Mouse (Mus musculus): ENCODE data around the gene Spast. TPM values are rescaled to one million over a fixed set of nuclear protein-coding genes. Genes with fewer than 3 reads are reported as not detected.
A peak's percentile ranks its signal among the peaks of the same experiment; 100 is the strongest.
"Not testable (repeated sequence)": the region's sequence is repeated elsewhere in the genome, so short reads cannot be mapped to it uniquely, and the experiment has no call there.

Gene Spast
- total RNA-seq (2014; fragmentation: Nextera tagmentation) (19.1 and 34.5 TPM in 2 replicates), total RNA-seq (2017) (47.7 and 63.5 TPM in 2 replicates)

- ATAC-seq (replicated peaks; ENCODE audit: low FRiP score, low TSS enrichment, poor library complexity, severe bottlenecking) = peak; percentile 45
Observed at GRCm38 (mm10) chr17:74338937-74339804, at the start of gene Spast. Spast (plus strand) TSS chr17:74338987.

- ATAC-seq (replicated peaks; ENCODE audit: low FRiP score, low TSS enrichment, poor library complexity, severe bottlenecking) = no peak
Observed at GRCm38 (mm10) chr17:74290198-74290597, 48.6 kb upstream of the Spast start.

- no peak for ATAC-seq (replicated peaks; ENCODE audit: low FRiP score, low TSS enrichment, poor library complexity, severe bottlenecking)
Observed at GRCm38 (mm10) chr17:74290869-74291268, 47.9 kb upstream of the Spast start.

GRCm38 (mm10) chr17:74291640-74292361 is 47.0 kb upstream of the Spast start:
- ATAC-seq (replicated peaks; ENCODE audit: low FRiP score, low TSS enrichment, poor library complexity, severe bottlenecking) = no peak; the same call in 1 of the 2 replicates

GRCm38 (mm10) chr17:74293687-74294425 is 44.9 kb upstream of the Spast start:
- ATAC-seq (replicated peaks; ENCODE audit: low FRiP score, low TSS enrichment, poor library complexity, severe bottlenecking) = 0 out of 2 replicates have a peak, but pooled peaks have one; percentile 7

GRCm38 (mm10) chr17:74294426-74295025 is 44.3 kb upstream of the Spast start:
- ATAC-seq (replicated peaks; ENCODE audit: low FRiP score, low TSS enrichment, poor library complexity, severe bottlenecking) = peak; percentile 81

GRCm38 (mm10) chr17:74295026-74295970 is 43.5 kb upstream of the Spast start, which contains the start of gene Memo1:
Memo1 (minus strand) TSS chr17:74295521.
- ATAC-seq (replicated peaks; ENCODE audit: low FRiP score, low TSS enrichment, poor library complexity, severe bottlenecking) = peak; percentile 47

GRCm38 (mm10) chr17:74296076-74296823 is 42.5 kb upstream of the Spast start:
- no peak for ATAC-seq (replicated peaks; ENCODE audit: low FRiP score, low TSS enrichment, poor library complexity, severe bottlenecking)

- ATAC-seq (replicated peaks; ENCODE audit: low FRiP score, low TSS enrichment, poor library complexity, severe bottlenecking) = not testable (repeated sequence)
Observed at GRCm38 (mm10) chr17:74296991-74297390, 41.8 kb upstream of the Spast start.

- no peak for ATAC-seq (replicated peaks; ENCODE audit: low FRiP score, low TSS enrichment, poor library complexity, severe bottlenecking)
Observed at GRCm38 (mm10) chr17:74300089-74300488, 38.7 kb upstream of the Spast start.

GRCm38 (mm10) chr17:74304060-74304459 is 34.7 kb upstream of the Spast start:
- ATAC-seq (replicated peaks; ENCODE audit: low FRiP score, low TSS enrichment, poor library complexity, severe bottlenecking) = peak; percentile 98

- ATAC-seq (replicated peaks; ENCODE audit: low FRiP score, low TSS enrichment, poor library complexity, severe bottlenecking) = no peak
Observed at GRCm38 (mm10) chr17:74305616-74306015, 33.2 kb upstream of the Spast start.

GRCm38 (mm10) chr17:74306021-74306420 is 32.8 kb upstream of the Spast start:
- ATAC-seq (replicated peaks; ENCODE audit: low FRiP score, low TSS enrichment, poor library complexity, severe bottlenecking) = no peak

- ATAC-seq (replicated peaks; ENCODE audit: low FRiP score, low TSS enrichment, poor library complexity, severe bottlenecking) = peak; percentile 12; the same call in 1 of the 2 replicates
Observed at GRCm38 (mm10) chr17:74315445-74316308, 23.1 kb upstream of the Spast start.

GRCm38 (mm10) chr17:74316309-74316863 is 22.4 kb upstream of the Spast start:
- peak; percentile 90 for ATAC-seq (replicated peaks; ENCODE audit: low FRiP score, low TSS enrichment, poor library complexity, severe bottlenecking)

- ATAC-seq (replicated peaks; ENCODE audit: low FRiP score, low TSS enrichment, poor library complexity, severe bottlenecking) = no peak
Observed at GRCm38 (mm10) chr17:74318721-74319120, 20.1 kb upstream of the Spast start.

Data from megakaryocyte-erythroid progenitor cell, adult 5-6 weeks (primary cell).